Mouse (Mus musculus): Measurements from ENCODE around the gene 4933402J07Rik. TPM values are rescaled to one million over a fixed set of nuclear protein-coding genes. Genes with fewer than 3 reads are reported as not detected.

4933402J07Rik gene
- polyA plus RNA-seq, 2 experiments = not detected

DNA sequence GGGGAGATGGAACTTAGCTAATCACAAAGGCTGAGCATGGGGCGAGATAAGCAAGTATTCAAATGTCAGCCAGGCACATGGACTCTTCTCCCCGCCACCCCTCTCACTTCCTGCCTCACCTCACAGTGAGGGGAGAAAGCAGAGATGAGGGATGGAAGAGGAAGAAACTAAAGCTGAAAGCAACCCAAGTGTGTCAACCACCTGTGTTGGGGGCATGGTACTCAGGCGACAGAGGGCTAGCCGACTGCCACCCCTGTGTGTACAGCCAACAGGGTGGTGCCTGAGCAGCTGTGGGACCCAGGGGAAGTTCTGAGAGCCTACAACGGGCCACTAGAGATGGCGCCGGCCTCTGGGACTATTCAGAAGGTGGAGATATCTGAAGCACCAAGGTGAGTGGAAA is 68.1 kb downstream of the 4933402J07Rik start:
- H3K36me3 ChIP-seq (replicated peaks; ENCODE audit: control insufficient read depth, insufficient read depth, low read depth) = no peaks in the 10 kb centered on the region
- no peak overlapping the region for H3K27ac ChIP-seq
- ATAC-seq (ENCODE audit: insufficient read depth) (no peak), DNase-seq (ENCODE audit: low read depth in 3 of 3, low spot score in 3 of 3) (no peak)
- no peaks in the 10 kb centered on the region for H3K27me3 ChIP-seq (ENCODE audit: control insufficient read depth, insufficient read depth, low read length)
- 57% methylated on average over 7 of the region's 7 CpGs for WGBS (ENCODE audit: insufficient replicate concordance)
- H3K9me3 ChIP-seq (ENCODE audit: control insufficient read depth, low read length) = no peaks in the 10 kb centered on the region
- H3K4me2 ChIP-seq (ENCODE audit: low read depth) = no peak overlapping the region
- TF ChIP-seq EP300 (IDR thresholded peaks at IDR 0.05; ENCODE audit: low read depth) = no peak
- TF ChIP-seq CTCF (IDR thresholded peaks at IDR 0.05; ENCODE audit: low read depth) = no peak
- H3K9ac ChIP-seq (replicated peaks) = no peak overlapping the region
- H3K4me3 ChIP-seq (ENCODE audit: insufficient read depth in 1 of 2, low read depth in 2 of 2, low read length in 2 of 2) = no peak overlapping the region
- no peaks in the 10 kb centered on the region for H3K4me1 ChIP-seq (replicated peaks; ENCODE audit: control insufficient read depth in 2 of 2, insufficient read depth in 2 of 2, low read length in 1 of 2)

DNA sequence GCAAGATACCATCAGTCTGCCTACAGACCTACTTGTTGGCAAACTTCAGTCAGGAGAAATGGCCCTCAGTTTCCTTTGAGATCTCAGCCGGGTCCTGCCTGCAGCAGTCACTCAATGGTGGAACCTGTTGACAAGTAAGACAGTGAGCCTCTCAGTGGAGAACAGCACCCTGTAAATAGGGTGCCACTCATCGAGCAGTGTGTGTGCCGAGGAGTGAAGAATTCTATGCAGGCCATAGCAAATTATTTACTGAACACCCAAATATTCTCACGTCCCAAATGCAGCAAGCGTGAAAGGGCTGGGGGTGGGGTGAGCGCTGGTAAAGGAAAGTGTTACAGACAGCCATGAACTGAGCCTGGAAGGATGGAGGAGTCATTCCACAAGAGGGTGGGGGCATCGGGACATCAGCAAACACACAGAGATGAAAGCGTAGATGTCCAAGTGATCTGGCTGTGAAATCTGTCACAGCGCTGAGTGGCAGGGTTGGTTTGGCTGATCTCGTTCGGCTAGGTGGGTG is 72.6 kb downstream of the 4933402J07Rik start:
- no peak overlapping the region for H3K9ac ChIP-seq (replicated peaks)
- no peak for ATAC-seq (ENCODE audit: insufficient read depth)
- no peaks in the 10 kb centered on the region for H3K4me1 ChIP-seq (replicated peaks; ENCODE audit: control insufficient read depth in 2 of 2, insufficient read depth in 2 of 2, low read length in 1 of 2)
- H3K27ac ChIP-seq = no peak overlapping the region
- H3K36me3 ChIP-seq (replicated peaks; ENCODE audit: control insufficient read depth, insufficient read depth, low read depth) = no peaks in the 10 kb centered on the region
- TF ChIP-seq EP300 (IDR thresholded peaks at IDR 0.05; ENCODE audit: low read depth) = no peak
- TF ChIP-seq CTCF (IDR thresholded peaks at IDR 0.05; ENCODE audit: low read depth) = no peak
- H3K9me3 ChIP-seq (ENCODE audit: control insufficient read depth, low read length) = no peaks in the 10 kb centered on the region
- DNase-seq (ENCODE audit: low read depth in 3 of 3, low spot score in 3 of 3) = no peak
- H3K4me3 ChIP-seq (ENCODE audit: insufficient read depth in 1 of 2, low read depth in 2 of 2, low read length in 2 of 2) = no peak overlapping the region
- H3K4me2 ChIP-seq (ENCODE audit: low read depth) = no peak overlapping the region
- no peaks in the 10 kb centered on the region for H3K27me3 ChIP-seq (ENCODE audit: control insufficient read depth, insufficient read depth, low read length)
- 65% methylated on average over 11 of the region's 11 CpGs for WGBS (ENCODE audit: insufficient replicate concordance)

Other genes starting within 250 kb of the 4933402J07Rik start
- gene Cbln1, start 91.2 kb upstream of the 4933402J07Rik start, polyA plus RNA-seq (2012; rRNA removed) = 0.02 and 0.06 TPM in 2 replicates
- not detected in 2 replicates for gene Cbln1, start 91.2 kb upstream of the 4933402J07Rik start, polyA plus RNA-seq (2014; fragmentation: Nextera tagmentation; extraction: Ambion mirVana)